Mouse (Mus musculus): ENCODE measurements around the gene Slc25a30. TPM values are rescaled to one million over a fixed set of nuclear protein-coding genes. Genes with fewer than 3 reads are reported as not detected.
A peak's percentile ranks its signal among the peaks of the same experiment; 100 is the strongest.
"Not testable (repeated sequence)": the region's sequence is repeated elsewhere in the genome, so short reads cannot be mapped to it uniquely, and the experiment has no call there.

The Slc25a30 gene
- polyA plus RNA-seq, 1 experiment = 6.0 TPM

DNA sequence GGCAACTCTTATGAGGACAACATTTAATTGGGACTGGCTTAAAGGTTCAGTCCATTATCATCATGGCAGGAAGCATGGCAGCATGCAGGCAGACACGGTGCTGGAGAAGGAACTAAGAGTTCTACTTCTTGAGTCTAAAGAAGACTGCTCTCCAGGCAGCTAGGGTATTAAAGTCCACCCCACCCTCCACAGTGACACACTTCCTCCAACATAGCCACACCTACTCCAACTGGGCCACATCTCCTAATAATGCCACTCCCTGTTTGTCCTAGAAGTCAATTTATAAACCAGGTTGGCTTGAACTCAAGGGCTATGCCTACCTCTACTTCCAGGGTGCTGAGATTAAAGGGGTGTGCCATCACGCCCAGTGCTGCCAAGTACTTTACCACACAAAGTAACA, 45.2 kb upstream of the Slc25a30 start:
- H3K27ac ChIP-seq (ENCODE audit: insufficient read depth, low read length) = no peak overlapping the region
- TF ChIP-seq CTCF (IDR thresholded peaks at IDR 0.05; ENCODE audit: extremely low read depth, insufficient read depth, insufficient read length, insufficient replicate concordance) = no peak
- no peak for TF ChIP-seq POLR2A (IDR thresholded peaks at IDR 0.05; ENCODE audit: low read depth, low read length)
- no peaks in the 10 kb centered on the region for H3K36me3 ChIP-seq (ENCODE audit: control insufficient read depth, insufficient read depth, low read length)
- no peak for DNase-seq (ENCODE audit: low read depth in 1 of 2, low spot score in 2 of 2)
- no peaks in the 10 kb centered on the region for H3K27me3 ChIP-seq (ENCODE audit: control insufficient read depth, insufficient read depth, low read length)
- WGBS = 54% methylated on average over 2 of the region's 2 CpGs
- no peaks in the 10 kb centered on the region; the same call in 1 of the 2 replicates for H3K4me1 ChIP-seq (ENCODE audit: control insufficient read depth, insufficient read depth, insufficient read length)
- H3K4me3 ChIP-seq (ENCODE audit: extremely low read depth, insufficient read depth, insufficient read length) = no peak overlapping the region

DNA sequence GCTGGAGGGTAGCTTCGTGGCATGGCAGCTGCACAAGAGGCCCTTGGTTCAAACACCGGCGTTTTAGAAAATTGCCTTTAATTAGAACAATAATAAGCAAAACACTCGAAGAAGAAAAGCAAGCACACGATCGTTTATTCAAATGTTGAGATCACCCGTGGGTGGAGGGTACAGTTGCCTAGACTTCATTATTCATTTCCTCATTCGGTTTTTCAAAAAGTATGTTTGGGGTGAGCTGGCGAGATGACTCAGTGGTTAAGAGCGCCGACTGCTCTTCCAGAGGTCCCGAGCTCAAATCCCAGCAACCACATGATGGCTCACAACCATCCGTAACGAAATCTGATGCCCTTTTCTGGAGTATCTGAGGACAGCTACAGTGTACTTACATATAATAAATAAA, 43.0 kb upstream of the Slc25a30 start:
- H3K4me1 ChIP-seq (ENCODE audit: control insufficient read depth, insufficient read depth, insufficient read length); H3K27ac ChIP-seq (ENCODE audit: insufficient read depth, low read length): not testable (repeated sequence)
- 44% methylated on average over 14 of the region's 14 CpGs for WGBS

DNA sequence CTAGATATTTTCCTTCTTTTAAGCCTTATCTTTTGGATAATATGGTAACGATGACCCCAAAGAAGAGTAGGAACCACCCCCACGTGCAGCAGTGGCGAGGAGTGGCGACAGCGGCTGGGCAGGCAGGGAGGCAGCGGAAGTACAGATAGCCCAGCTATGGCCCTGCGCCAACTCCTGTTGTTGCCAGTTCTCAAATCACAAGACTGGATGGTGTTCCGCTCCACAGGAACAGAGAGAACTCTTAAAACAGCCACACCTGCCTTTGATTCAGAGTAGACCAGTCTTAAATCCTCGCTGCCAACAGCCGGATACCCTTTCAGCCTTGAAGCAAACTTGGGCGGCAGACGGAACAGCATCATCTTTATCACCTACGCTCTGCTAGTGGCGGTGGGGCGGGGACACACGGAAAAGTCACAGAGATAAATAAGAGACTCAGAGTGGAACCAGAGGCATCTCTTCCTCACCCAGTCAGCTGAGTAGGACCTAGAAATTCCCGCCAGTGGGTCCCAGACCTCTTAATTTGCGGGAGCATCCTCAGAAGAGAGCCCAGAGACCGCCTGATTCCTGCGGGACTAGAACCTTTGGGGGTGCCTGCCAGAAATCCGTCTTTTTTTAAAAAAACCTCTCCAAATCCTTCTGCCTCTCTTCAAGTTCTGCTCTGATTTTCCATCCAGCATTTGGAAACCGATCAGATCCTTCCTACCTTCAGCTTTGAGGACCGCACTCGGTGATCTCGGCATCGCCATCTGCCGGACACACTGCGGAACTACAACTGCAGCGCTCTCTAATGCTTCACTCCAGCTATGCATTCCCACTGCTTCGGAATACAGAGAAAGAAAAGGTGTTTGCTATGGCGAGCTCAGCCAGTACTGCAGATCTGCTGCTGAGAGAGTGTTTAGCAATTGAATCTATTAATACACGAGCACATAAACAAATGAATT, 42.3 kb upstream of the Slc25a30 start:
- peak overlapping the region; percentile 33 for H3K4me3 ChIP-seq (ENCODE audit: extremely low read depth, insufficient read depth, insufficient read length)
- no peaks in the 10 kb centered on the region for H3K36me3 ChIP-seq (ENCODE audit: control insufficient read depth, insufficient read depth, low read length)
- peak; percentile 55 to 76 for DNase-seq (ENCODE audit: low read depth in 1 of 2, low spot score in 2 of 2)
- 6% methylated on average over 32 of the region's 32 CpGs for WGBS
- H3K27me3 ChIP-seq (ENCODE audit: control insufficient read depth, insufficient read depth, low read length) = no peaks in the 10 kb centered on the region
- TF ChIP-seq POLR2A (IDR thresholded peaks at IDR 0.05; ENCODE audit: low read depth, low read length) (no peak), CTCF (IDR thresholded peaks at IDR 0.05; ENCODE audit: extremely low read depth, insufficient read depth, insufficient read length, insufficient replicate concordance) (peak; percentile 95)
- no peaks in the 10 kb centered on the region; the same call in 1 of the 2 replicates for H3K4me1 ChIP-seq (ENCODE audit: control insufficient read depth, insufficient read depth, insufficient read length)
- H3K27ac ChIP-seq (ENCODE audit: insufficient read depth, low read length) = peak overlapping the region; percentile 26; the same call in 1 of the 2 replicates

More for the DNA sequence above, 43.0 kb upstream of the Slc25a30 start:
- not testable (repeated sequence) for DNase-seq (ENCODE audit: low read depth in 1 of 2, low spot score in 2 of 2); H3K4me3 ChIP-seq (ENCODE audit: extremely low read depth, insufficient read depth, insufficient read length); H3K27me3 ChIP-seq (ENCODE audit: control insufficient read depth, insufficient read depth, low read length); H3K36me3 ChIP-seq (ENCODE audit: control insufficient read depth, insufficient read depth, low read length)

DNA sequence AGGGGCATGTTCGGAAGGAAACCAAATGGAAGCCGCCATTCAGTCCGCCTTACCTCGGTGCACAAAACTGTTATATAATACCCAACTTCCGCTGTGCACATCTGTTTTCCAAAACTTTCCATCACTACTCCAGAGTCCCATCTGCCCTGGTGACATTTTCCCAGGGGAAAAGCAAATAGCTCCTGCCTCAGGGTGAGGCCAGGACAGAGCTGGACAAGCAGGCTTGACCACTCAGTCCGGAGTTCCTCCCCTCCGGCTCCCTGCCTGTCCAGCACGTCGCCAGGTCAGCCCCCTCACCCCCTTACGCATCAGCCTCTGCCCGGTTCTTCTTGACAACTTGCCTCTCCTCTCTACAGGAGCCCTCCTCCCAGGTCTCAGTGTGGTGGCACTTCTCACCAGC, 41.4 kb upstream of the Slc25a30 start:
- no peaks in the 10 kb centered on the region; the same call in 1 of the 2 replicates for H3K4me1 ChIP-seq (ENCODE audit: control insufficient read depth, insufficient read depth, insufficient read length)
- no peaks in the 10 kb centered on the region for H3K27me3 ChIP-seq (ENCODE audit: control insufficient read depth, insufficient read depth, low read length)
- no peaks in the 10 kb centered on the region for H3K36me3 ChIP-seq (ENCODE audit: control insufficient read depth, insufficient read depth, low read length)
- H3K4me3 ChIP-seq (ENCODE audit: extremely low read depth, insufficient read depth, insufficient read length) = no peak overlapping the region
- WGBS = 85% methylated on average over 11 of the region's 11 CpGs
- TF ChIP-seq CTCF (IDR thresholded peaks at IDR 0.05; ENCODE audit: extremely low read depth, insufficient read depth, insufficient read length, insufficient replicate concordance) = no peak
- no peak for TF ChIP-seq POLR2A (IDR thresholded peaks at IDR 0.05; ENCODE audit: low read depth, low read length)
- no peak overlapping the region for H3K27ac ChIP-seq (ENCODE audit: insufficient read depth, low read length)
- DNase-seq (ENCODE audit: low read depth in 1 of 2, low spot score in 2 of 2) = no peak

DNA sequence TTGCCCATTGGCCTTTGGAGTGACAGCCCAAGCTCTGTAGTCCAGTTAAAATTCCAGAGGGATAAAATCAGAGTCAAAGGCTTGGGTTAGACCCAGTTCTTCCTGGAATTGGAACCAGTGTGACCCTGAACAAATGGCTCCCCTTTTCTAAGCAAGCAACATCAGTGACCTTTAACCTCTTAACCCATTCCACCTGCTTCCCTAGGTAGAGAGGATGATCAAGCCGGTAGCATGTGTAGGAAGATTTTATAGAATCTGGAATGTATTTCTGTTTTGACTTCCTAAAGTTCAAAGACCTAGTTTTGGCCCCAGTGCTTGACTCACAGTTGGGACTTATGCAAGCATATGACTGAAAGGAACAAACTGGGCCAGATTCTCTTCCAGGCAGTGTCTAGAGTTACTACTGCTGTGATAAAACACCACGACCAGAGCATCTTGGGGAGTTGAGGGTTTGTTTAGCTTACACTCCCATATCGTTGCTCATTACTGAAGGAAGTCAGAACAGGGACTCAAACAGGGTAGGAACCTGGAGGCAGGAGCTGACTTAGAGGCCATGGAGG, 40.1 kb upstream of the Slc25a30 start:
- Histone ChIP-seq H3K27me3 (ENCODE audit: control insufficient read depth, insufficient read depth, low read length) (no peaks in the 10 kb centered on the region), H3K4me3 (ENCODE audit: extremely low read depth, insufficient read depth, insufficient read length) (no peak overlapping the region), H3K36me3 (ENCODE audit: control insufficient read depth, insufficient read depth, low read length) (no peaks in the 10 kb centered on the region), H3K4me1 (ENCODE audit: control insufficient read depth, insufficient read depth, insufficient read length) (no peaks in the 10 kb centered on the region), H3K27ac (ENCODE audit: insufficient read depth, low read length) (no peak overlapping the region)
- TF ChIP-seq POLR2A (IDR thresholded peaks at IDR 0.05; ENCODE audit: low read depth, low read length) = no peak
- TF ChIP-seq CTCF (IDR thresholded peaks at IDR 0.05; ENCODE audit: extremely low read depth, insufficient read depth, insufficient read length, insufficient replicate concordance) = no peak
- no peak for DNase-seq (ENCODE audit: low read depth in 1 of 2, low spot score in 2 of 2)
- 76% methylated on average over 3 of the region's 3 CpGs for WGBS

DNA sequence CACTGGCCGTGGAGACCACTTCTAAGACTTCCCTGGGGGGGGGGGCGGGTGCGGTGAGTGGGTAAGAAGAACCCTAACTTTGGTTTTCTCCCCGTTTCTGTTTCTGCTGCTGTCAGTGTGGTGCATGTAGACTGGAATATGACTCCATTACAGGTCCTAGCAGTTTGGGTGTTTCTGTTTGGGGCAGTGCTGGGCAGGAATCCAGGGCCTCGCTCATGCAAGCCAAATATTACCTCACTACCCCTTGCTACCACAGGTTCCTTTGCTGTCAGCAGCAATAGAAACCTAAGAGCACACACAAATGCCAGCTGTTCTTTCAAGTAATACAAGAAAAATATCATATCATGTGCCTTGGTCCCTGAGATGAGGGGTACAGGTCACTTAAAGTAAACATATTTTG, 33.2 kb upstream of the Slc25a30 start:
- no peak for DNase-seq (ENCODE audit: low read depth in 1 of 2, low spot score in 2 of 2)
- no peak overlapping the region for H3K27ac ChIP-seq (ENCODE audit: insufficient read depth, low read length)

DNA sequence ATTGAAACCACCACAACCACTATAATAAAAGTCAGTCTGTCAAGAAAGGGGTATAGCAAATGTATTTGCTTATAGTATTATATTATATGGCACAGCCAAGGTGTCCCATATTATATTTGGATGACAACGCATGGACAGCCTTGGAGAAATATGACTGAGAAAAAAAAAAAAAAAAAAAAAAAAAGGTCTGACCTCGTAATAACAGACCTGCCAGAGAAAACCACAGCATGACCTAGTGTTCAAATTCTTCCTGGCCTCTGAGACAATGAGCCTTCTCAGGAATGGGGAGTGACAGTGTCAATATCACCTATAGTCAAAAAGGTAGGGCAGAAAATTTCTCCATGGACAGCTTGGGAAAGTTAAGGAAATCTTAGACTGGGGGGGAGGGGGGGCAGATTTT, 32.5 kb upstream of the Slc25a30 start:
- H3K27ac ChIP-seq (ENCODE audit: insufficient read depth, low read length) = no peak overlapping the region
- H3K27me3 ChIP-seq (ENCODE audit: control insufficient read depth, insufficient read depth, low read length) = no peaks in the 10 kb centered on the region; the same call in 1 of the 2 replicates
- DNase-seq (ENCODE audit: low read depth in 1 of 2, low spot score in 2 of 2) = no peak
- 68% methylated on average over 2 of the region's 2 CpGs for WGBS
- H3K4me1 ChIP-seq (ENCODE audit: control insufficient read depth, insufficient read depth, insufficient read length) = no peaks in the 10 kb centered on the region
- H3K4me3 ChIP-seq (ENCODE audit: extremely low read depth, insufficient read depth, insufficient read length) = no peak overlapping the region
- no peak for TF ChIP-seq CTCF (IDR thresholded peaks at IDR 0.05; ENCODE audit: extremely low read depth, insufficient read depth, insufficient read length, insufficient replicate concordance)
- TF ChIP-seq POLR2A (IDR thresholded peaks at IDR 0.05; ENCODE audit: low read depth, low read length) = no peak
- H3K36me3 ChIP-seq (ENCODE audit: control insufficient read depth, insufficient read depth, low read length) = no peaks in the 10 kb centered on the region

More for the DNA sequence above, 33.2 kb upstream of the Slc25a30 start:
- no peaks in the 10 kb centered on the region for H3K4me1 ChIP-seq (ENCODE audit: control insufficient read depth, insufficient read depth, insufficient read length)
- WGBS = 70% methylated on average over 5 of the region's 5 CpGs
- TF ChIP-seq CTCF (IDR thresholded peaks at IDR 0.05; ENCODE audit: extremely low read depth, insufficient read depth, insufficient read length, insufficient replicate concordance) = no peak
- TF ChIP-seq POLR2A (IDR thresholded peaks at IDR 0.05; ENCODE audit: low read depth, low read length) = no peak
- H3K4me3 ChIP-seq (ENCODE audit: extremely low read depth, insufficient read depth, insufficient read length) = no peak overlapping the region
- no peaks in the 10 kb centered on the region for H3K27me3 ChIP-seq (ENCODE audit: control insufficient read depth, insufficient read depth, low read length)
- no peaks in the 10 kb centered on the region for H3K36me3 ChIP-seq (ENCODE audit: control insufficient read depth, insufficient read depth, low read length)
